ENCODE assay signal across 12 mouse cellular contexts in genomic region chr3:101077710-101078100, GRCm38 (mm10). TPM values are rescaled to one million over a fixed set of nuclear protein-coding genes. Genes with fewer than 3 reads are reported as not detected.
DNase-seq lines count a peak whose midpoint lies in the region.
"Had no signal": no experiment of that assay in that cellular context is flagged by ENCODE, and none has a peak within 500 bp of the region (broad histone marks: within the 10 kb centered on the region; RNA-seq: fewer than 3 reads in every experiment).

No protein-coding gene starts in this region.

- DNase-seq in adrenal gland, postnatal 10 days, result peak; percentile 62
- DNase-seq in adrenal gland, adult (ENCODE audit: inconsistent age in 2 of 2, low spot score in 1 of 2), result no peak
- DNase-seq in cerebellum, adult 9-10 months, result peak; percentile 11
- no peak for DNase-seq in cerebellum, postnatal 4 days (ENCODE audit: low spot score in 2 of 2)
- peak; percentile 29 to 40 for DNase-seq in cerebellum, postnatal 25 days
- no peak for DNase-seq in cerebellum, adult 11-12 months
- peak; percentile 61 for DNase-seq in left cerebral cortex, postnatal 4 days
- DNase-seq in left cerebral cortex, postnatal 10 days (ENCODE audit: extremely low spot score in 1 of 2, low spot score in 2 of 2), result no peak
- DNase-seq: adrenal gland, adult 8-10 months; embryo, embryonic 11 days; kidney, adult 18-20 months; kidney, adult 9 months had no signal

- intact Hi-C loops in left cerebral cortex, postnatal 4 days (cut with DNase I), result no loop called here
- intact Hi-C loops in left cerebral cortex, postnatal 10 days (cut with DNase I), result no loop called here

RNA-seq across cellular contexts. Expression of gene Ptgfrn, which starts 32.4 kb away (rescaled TPM):
- 10 to 100 TPM; 35.7 to 35.8 TPM for total RNA-seq in adrenal gland, postnatal 10 days (2021)
- total RNA-seq in left cerebral cortex, postnatal 4 days (2021), result 10 to 100 TPM; 60.5 to 62.5 TPM
- 10 to 100 TPM; 43.3 to 46.2 TPM for total RNA-seq in left cerebral cortex, postnatal 10 days (2021)

RNA-seq across cellular contexts. Expression of gene Cd101, which starts 48.3 kb away (rescaled TPM):
- under 1 TPM; 0.12 to 0.27 TPM for total RNA-seq in adrenal gland, postnatal 10 days (2021)
- total RNA-seq in left cerebral cortex, postnatal 4 days (2021), result under 1 TPM; 0.34 to 0.48 TPM
- under 1 TPM; 0.10 to 0.30 TPM for total RNA-seq in left cerebral cortex, postnatal 10 days (2021)

Comparison
In these comparisons a context has a peak if more than half of its experiments do, and no peak if none do; other contexts are left out.
1. DNase-seq: peak in adrenal gland, postnatal 10 days (single experiment), cerebellum, adult 9-10 months (single experiment), cerebellum, postnatal 25 days (2 of 2) and left cerebral cortex, postnatal 4 days (single experiment); none in adrenal gland, adult (0 of 2), cerebellum, postnatal 4 days (0 of 2), cerebellum, adult 11-12 months (single experiment) and left cerebral cortex, postnatal 10 days (0 of 2).